Mouse (Mus musculus): ENCODE measurements around the gene Kcnh6.
"Not testable (repeated sequence)": the region's sequence is repeated elsewhere in the genome, so short reads cannot be mapped to it uniquely, and the experiment has no call there.

Kcnh6 gene

DNA sequence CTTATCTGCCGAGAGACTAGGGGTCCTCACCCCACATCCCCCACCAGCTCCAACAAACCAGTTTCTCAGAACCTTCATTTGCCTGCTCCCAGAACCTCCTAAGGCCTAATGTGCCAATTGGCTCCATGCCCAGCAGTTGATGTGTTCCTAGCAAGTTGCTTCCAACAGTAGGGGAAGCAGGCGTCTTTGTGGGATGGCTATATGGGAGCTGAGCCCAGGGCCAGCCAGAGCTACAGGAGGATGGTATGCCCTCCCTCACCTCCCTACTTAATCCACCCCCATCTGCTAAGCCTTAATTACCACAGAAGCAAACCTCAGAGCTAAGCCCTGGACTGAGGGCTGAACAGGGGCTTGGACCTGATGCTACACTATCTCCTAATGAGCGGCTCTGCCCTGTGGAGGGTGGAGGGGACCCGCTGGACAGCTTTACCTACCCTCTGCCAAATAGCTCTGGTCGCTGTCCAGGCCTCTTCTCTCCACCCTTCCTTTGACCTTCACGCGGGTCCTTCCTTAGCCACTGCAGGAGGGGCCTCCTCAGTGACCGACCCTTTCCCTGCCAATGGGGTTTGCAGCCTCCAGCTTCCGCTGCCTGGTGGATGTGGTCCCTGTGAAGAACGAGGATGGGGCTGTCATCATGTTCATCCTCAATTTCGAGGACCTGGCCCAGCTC, 5.8 kb downstream of the Kcnh6 start:
- no peak for DNase-seq (ENCODE audit: low spot score in 2 of 2)

GRCm38 (mm10) chr11:106016440-106016839, 8.5 kb downstream of the Kcnh6 start:
- DNase-seq (ENCODE audit: low spot score in 2 of 2) = no peak

DNA sequence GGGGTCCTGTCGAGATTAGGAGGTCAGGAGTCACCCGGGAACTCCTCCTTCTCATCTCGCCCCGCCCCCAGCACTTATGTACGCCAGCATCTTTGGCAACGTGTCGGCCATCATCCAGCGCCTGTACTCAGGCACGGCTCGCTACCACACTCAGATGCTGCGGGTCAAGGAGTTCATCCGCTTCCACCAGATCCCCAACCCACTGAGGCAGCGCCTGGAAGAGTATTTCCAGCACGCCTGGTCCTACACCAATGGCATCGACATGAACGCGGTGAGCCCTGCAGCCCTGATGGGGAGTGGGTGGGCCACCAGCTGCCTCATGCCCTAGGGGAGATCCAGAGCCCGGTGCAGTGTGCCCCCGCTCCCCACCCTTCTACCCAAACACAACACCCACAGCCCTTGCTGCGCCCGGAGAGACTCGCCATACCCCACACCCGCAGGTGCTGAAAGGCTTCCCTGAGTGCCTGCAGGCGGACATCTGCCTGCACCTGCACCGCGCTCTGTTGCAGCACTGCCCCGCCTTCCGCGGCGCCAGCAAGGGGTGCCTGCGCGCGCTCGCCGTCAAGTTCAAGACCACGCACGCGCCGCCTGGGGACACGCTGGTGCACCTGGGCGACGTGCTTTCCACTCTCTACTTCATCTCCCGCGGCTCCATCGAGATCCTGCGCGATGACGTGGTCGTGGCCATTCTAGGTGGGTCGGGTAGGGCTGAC, 12.3 kb downstream of the Kcnh6 start:
- DNase-seq (ENCODE audit: low spot score in 2 of 2) = peak; percentile 38 to 49

- no peak for DNase-seq (ENCODE audit: low spot score in 2 of 2)
Observed at GRCm38 (mm10) chr11:106025774-106026173, 17.9 kb downstream of the Kcnh6 start.

DNA sequence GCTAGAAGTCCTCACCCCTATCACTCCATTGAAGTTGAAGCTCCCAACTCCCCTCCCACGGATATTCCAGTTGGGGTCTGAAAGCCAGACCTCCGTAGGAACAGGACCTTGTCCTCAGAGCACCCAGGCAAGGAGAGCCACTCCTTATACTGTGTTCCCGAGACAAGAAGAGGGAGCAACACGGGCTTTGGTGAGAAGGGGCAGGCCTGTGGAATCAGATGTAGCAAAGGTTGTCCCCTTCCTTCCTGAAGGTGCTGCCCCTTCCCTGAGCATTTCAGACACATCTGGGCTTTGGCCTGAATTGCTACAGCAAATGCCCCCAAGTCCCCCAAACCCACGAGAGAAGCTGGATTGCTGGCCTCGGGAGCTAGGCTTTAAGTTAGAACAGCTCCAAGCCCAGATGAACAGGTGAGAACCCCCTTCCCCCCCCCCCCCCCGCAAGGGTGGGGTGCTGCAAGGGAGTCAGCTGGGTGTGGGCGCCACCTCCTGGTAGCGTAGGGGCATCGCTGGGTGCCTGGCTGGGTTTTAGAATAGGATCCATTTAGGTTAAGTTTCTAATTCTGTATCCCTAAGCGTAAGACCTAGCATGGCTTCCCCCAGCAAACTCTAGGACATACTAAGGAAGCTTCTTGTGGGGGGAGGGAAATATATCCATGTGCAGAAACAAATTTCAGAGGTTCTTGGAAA, 18.7 kb downstream of the Kcnh6 start:
- DNase-seq (ENCODE audit: low spot score in 2 of 2) = peak; percentile 57 to 69

DNA sequence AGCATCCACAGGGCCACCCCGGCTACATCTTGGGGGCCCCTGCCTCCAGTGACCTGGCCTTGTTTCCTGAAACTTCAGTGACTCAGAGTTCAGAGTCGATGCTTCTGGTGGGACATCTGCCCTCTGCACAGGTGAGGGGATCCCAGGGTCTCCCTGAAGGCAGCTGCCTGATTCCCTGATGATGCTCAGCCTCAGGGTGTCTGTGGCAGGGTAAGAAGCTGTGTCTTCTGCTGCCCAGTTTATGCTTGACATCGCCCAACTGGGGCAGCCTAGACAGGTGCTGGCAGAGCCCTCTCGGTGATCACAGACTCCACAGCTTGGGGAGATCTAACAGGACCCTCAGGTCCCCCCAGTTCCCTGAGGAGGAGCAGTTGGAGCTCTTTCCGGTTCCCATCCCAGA, 19.7 kb downstream of the Kcnh6 start:
- DNase-seq (ENCODE audit: low spot score in 2 of 2) = no peak

DNA sequence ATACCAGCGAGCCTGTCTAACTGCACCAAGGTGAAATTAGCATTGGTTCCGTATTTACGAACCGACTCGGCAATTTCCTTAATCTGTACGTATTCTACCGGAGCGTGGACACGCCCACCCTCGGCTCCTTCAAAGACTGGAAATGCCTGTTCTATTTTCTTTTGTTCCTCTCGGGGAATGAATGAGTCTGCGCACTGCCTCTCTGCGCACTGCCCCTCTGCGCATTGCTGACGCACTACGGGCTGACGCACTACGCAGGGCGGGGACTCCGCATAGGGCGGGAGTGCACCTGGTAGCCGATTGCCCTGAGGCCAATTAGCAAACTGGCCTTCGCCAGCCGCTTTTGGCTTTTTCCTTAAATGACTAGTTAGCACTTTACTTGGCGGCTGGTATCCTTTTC, 24.1 kb downstream of the Kcnh6 start:
- not testable (repeated sequence) for DNase-seq (ENCODE audit: low spot score in 2 of 2)

GRCm38 (mm10) chr11:106033491-106033919, 25.6 kb downstream of the Kcnh6 start:
- DNase-seq (ENCODE audit: low spot score in 2 of 2) = no peak

DNA sequence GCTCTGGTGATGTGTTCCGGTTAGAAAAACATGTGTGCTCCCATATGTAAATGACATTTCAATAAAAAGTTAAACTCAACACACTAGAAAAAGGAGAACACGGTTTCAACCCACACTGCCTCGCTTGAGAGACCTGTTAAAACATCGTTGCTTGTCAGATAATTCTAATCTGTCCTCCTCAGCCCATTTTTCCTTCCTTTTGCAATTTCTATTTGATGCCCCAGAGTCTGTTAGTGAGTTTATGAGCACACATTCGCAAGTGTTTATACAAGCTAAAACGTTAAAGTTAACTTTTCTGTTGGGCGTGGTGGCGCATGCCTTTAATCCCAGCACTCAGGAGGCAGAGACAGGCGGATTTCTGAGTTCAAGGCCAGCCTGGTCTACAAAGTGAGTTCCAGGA, 27.1 kb downstream of the Kcnh6 start:
- DNase-seq (ENCODE audit: low spot score in 2 of 2) = no peak

GRCm38 (mm10) chr11:106036548-106037417, 28.9 kb downstream of the Kcnh6 start, which contains the start of gene Dcaf7:
Gene Dcaf7 (plus strand): TSS chr11:106036872.
- DNase-seq (ENCODE audit: low spot score in 2 of 2) = peak; percentile 98 to 99

- peak; percentile 71 to 78 for DNase-seq (ENCODE audit: low spot score in 2 of 2)
Observed at GRCm38 (mm10) chr11:106037418-106037751, 29.5 kb downstream of the Kcnh6 start.

DNA sequence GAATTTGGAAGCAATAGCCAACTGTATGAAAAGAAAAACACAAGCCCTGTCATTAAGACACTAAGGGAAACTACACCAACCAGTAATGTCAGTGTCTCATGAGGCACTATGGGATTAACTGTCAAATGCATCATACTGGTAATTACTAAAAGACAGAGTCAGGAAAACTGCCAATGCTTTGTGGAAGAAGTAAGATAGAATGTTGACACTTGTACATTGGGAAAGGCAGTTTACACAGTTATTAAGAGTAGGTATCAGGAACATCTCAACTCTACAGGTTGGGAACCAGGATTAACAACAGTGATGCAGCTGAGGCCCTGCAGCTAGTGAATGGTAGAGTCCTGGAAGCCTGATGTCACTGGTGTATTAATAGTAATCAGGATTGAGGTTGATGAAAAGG, 36.4 kb downstream of the Kcnh6 start:
- no peak for DNase-seq (ENCODE audit: low spot score in 2 of 2)

DNA sequence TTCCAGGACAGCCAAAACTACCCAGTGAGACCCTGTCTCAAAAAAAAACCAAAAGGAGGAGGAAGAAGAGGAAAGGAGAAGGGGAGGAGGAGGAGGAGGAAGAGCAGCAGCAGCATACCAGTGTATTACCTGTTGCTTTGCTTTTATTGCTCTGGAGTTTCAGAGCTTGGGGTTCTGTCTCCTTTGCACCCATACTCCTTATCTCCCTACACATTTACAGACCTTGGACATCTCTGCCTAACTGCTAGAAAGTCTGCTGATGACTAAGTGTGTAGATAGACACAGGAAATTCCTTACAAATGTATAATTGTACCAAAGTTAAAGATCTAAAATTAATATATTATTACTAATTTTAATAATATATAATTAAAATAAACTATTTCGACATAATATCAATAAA, 37.3 kb downstream of the Kcnh6 start:
- DNase-seq (ENCODE audit: low spot score in 2 of 2) = no peak

- DNase-seq (ENCODE audit: low spot score in 2 of 2) = no peak
Observed at GRCm38 (mm10) chr11:106045780-106046179, 37.9 kb downstream of the Kcnh6 start.

DNA sequence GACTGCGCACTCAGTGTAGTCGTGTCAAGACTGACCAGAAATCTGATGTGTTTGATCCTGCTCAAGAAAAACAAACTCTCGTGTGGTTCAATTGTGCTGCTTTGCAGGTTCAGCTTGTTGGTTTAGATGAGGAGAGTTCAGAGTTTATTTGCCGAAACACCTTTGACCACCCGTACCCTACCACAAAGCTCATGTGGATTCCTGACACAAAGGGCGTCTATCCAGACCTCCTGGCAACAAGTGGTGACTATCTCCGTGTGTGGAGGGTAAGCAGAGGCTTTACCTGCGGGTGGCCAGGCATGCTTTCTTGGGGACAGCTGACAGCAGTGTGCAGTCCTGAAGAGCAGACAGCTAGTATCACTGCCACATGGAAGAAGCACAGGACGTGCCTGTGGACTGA, 38.7 kb downstream of the Kcnh6 start:
- no peak for DNase-seq (ENCODE audit: low spot score in 2 of 2)

DNA sequence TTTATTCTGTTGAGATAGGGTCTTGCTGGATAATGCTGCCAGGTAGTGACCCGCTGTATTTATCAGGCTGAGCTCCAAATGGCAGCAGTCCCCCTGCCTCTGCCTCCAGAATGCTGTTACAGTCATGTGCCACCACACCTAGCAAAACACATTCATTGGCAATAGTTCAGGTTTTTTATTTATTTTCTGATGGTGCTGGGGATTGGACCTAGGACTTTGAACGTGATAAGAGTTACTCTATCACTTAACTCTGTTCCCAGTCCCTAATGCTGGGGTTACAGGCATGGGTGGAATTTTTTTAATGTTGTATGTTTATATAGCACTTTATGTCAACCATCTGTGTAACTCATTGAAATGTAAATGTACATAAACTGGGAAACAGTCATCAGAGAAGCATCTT, 46.0 kb downstream of the Kcnh6 start:
- no peak for DNase-seq (ENCODE audit: low spot score in 2 of 2)

DNA sequence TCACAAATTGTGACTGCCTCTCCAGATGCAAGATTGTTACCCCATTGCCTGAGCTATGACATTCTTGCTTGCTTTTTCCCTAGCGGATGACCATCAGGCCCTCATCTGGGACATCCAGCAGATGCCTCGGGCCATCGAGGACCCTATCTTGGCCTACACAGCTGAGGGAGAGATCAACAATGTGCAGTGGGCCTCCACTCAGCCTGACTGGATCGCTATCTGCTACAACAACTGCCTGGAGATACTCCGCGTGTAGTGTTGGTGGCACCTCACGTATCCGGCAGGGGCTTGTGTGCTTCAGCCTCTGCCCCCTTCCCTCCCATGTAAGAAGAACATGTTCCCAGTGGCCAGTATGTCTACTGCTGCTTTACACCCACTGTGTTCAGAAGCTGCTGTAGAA, 46.7 kb downstream of the Kcnh6 start:
- DNase-seq (ENCODE audit: low spot score in 2 of 2) = no peak

DNA sequence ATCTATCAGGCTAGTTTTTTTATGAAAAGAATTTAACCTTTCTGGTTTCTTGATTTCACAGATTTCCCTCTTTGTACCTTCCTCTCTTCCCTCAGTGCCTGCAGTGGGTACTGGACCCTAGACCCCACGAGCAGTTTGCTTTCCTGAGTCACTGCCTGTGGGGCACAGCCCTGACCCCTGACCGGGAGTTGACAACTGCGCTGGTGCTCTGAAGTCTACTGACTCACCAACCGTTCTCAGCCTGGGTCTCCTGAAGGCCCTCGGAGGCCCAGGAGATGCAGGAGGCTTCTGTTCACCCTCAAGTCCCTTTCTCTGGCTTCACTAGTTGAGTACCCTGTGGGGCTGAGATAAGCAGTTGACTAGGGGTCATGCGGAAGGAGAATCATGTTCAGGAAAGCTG, 47.4 kb downstream of the Kcnh6 start:
- DNase-seq (ENCODE audit: low spot score in 2 of 2) = no peak

- no peak for DNase-seq (ENCODE audit: low spot score in 2 of 2)
Observed at GRCm38 (mm10) chr11:106056819-106057491, 49.0 kb downstream of the Kcnh6 start.

DNA sequence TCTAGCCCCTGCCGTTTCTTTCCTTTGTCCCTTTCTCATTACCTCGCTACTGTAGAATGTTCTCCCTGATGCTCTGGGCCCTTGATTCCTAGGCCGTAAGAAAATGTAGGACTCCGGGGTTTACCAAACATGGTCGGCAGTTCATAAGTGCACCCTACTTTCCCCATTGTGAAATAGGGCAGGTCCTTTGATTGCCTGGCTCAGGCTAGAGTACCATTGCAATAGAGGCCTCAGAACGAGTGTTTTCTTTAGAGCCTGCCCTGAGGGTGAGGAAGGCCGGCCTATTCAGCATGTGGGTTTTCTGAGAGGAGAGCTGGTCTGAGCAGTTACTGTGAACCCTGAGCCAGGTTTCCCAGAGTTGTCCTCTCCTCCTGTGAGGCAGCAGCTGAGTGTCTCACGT, 50.1 kb downstream of the Kcnh6 start:
- DNase-seq (ENCODE audit: low spot score in 2 of 2) = no peak

- DNase-seq (ENCODE audit: low spot score in 2 of 2) = no peak
Observed at GRCm38 (mm10) chr11:106060549-106060948, 52.6 kb downstream of the Kcnh6 start.
